Mouse (Mus musculus) thymus, postnatal 25 days (tissue): ENCODE results near the gene Dpy19l1.

Experiments used
- DNase-seq: peaks from one replicate; pipeline ENCODE4 v3.0.0; 2022

The Dpy19l1 gene

DNA sequence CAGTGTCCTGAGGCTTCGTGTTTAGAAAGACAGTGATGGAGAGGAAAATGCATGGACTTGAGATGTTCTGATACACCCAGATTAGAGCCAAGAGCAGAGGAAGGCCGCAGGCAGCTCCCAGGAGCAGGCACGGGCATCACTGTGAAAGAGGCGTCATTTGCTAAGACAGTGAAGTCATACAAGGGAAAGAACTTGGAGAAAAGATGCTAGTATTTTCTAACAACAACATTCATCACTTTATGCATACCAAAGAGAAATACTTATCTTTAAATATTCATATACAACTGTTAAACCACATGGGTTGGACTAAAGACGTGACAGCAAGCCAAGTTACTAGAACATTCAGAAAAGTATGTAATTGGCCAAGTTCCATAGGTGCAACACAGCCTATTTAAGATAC is 35.8 kb downstream of the Dpy19l1 start:
- no peak for DNase-seq

DNA sequence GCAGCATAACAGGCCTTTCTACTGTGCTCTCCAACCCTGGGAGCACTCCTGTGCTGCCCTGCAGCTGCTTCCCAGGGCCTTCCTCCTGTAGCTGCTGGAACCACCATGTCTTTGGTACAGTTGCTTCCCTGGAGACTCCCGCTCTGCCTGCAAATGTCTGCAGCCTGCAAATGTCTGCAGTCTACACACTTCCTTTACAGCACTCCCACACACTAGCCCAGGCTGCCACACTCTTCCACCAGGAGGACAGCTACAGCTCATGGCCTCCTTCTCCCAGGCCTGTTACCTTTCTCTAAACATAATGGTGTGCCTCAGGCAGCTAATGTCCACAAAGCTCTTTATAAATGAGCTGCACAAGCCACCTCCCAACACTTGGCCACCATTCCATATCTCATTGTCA is 36.3 kb downstream of the Dpy19l1 start:
- DNase-seq, result no peak

DNA sequence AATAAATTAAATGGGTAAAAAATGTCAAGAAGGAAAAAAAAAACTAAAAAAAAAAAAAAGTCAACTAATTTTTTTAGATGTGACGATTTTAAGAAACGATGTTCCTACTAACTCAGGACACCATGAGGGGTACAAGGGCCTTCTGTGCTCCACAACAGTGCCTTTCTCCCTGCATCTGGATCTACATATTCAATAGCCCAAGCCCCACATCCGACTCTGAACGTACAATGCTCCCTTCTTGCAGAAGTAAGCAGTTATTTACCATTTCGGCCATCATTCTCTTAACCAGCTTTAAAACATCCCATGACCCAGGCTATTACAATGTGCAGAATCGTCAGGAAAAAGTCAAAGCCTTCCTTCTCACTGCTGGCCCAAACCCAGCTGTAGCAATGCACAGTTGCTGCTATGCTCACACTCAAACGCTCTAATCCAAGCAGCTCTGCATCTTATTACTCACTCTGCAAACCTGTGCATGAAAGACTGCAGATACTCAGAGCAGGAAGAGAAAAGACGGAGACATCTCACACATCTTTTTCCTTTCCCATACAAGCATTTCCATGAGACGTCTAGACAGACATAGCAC is 41.5 kb downstream of the Dpy19l1 start:
- DNase-seq, result no peak

DNA sequence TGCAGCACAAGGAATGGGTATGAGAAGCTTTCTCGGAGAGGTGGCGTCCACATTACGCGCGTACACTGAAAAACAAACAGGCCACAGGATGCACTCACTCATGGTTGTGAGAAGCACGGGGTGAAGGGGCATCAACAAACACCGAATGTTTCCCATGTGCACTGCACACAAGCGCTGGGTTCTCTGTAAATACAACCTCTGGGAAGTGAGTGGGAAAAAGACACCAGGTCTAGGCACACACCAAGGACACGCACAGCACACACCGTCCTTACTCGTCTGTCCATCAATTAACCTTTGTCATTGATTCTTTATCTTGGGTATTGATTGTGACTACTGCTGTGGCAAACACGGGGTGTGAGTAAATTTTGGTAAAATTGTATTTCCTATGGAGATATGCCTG is 49.1 kb downstream of the Dpy19l1 start:
- no peak for DNase-seq

DNA sequence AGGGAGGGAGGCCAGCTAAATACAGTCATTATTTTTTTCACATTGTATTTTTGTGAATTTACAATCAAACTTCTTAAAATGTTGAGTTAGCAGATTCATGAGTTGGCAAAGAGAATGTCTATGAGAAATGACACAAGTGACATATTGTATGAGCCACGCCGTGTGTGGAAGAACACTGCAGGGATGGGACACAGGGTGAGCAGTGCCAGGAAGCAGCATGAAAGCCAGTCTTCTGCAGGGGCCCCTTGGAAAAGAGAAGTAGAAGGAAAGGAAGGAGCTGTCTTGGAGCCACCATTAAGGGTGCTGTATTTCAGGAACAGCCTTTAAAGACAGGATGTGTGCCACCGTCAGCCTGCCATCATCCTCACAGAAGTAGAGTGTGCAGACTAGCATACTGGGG is 52.0 kb downstream of the Dpy19l1 start:
- DNase-seq, result no peak

DNA sequence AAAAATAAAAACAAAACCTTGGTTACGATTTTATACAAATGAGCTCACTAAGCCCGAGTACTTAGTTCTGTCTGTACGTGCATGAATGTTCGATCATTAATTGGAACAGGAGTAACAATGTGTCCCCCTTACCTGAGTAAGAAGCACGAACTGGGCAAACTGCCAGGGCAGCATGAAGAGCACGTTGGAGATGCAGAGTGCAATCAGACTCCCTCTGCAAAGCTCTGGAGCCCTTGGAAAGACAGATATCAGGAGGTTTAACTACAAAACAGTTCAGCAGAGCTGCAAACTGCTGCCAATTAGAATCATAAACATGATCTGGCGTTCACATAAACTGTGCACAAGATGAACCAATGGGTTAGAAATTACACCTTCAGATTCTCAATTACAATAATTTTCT is 52.4 kb downstream of the Dpy19l1 start:
- DNase-seq, result no peak

DNA sequence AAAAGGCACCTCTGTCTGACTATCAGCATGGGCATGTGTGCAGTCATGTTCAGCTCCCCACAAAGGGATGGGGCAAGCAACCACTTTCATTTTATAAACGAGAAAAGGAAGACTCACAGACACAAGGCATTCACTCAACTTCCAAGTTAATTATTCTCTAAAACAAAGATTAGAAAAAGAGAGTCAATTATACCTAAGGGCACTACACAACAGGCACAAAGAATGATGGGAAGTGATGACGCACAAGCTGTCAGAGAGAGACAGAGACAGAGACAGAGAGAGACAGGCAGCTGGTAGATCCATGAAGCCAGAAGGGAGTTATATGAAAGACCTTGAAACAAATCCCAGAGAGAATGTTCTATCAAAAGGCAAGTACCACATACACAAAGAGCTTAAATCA is 68.0 kb downstream of the Dpy19l1 start:
- DNase-seq, result no peak

DNA sequence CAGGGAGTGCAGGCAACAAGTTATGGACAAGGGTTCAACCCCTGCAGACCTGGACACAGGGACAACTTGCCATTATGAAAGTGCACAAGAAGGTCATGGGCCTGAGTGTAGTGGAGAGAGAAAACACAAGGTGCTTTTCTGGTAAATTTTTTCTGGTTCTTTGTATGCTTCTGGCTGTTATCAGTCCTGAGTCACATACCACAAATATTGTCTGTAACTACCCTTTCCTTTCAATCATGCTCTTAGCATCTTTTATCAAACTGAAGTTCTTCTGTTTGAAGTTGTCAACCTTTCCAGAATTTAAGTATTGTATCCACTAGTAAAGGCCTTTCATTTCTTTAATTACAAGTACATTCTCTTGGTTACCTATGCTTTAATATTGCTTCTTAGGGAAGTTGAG is 73.2 kb downstream of the Dpy19l1 start:
- DNase-seq, result no peak

DNA sequence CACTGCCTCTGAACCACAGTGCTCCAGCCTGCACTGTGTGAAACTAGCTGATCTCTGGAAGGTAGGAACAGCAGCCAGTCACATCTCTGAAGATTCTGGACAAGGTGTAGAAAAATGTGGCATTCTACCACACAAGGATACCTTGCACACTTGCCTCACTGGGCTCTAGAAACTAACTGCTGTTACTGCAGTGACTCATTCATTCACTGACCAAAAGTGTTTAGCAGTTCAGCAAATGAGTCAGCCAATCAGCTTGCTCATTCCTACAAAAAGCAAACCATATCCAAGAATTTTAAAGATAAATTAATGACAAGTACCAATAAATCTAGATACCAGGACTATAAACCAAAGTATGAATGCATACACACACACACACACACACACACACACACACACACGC is 77.3 kb downstream of the Dpy19l1 start:
- DNase-seq, result no peak

DNA sequence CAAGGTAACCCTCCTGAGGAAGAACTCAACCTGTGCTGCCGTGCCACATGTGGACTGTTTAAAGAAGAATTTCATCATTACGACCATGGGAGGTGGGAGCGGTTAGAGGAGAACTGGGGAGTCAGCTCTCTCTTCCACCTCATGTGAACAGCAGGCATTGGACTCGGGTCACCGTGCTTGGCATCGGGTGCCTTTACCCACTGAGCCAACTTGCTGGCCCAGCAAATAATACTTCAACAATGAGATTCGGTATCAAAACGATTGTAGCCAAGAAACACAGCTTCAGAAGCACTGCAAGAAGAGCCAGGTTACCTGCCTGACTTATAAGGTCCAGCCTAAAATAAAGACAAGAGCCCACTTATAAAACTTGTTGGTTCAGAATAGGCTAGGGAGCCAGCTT is 79.7 kb downstream of the Dpy19l1 start:
- no peak for DNase-seq

DNA sequence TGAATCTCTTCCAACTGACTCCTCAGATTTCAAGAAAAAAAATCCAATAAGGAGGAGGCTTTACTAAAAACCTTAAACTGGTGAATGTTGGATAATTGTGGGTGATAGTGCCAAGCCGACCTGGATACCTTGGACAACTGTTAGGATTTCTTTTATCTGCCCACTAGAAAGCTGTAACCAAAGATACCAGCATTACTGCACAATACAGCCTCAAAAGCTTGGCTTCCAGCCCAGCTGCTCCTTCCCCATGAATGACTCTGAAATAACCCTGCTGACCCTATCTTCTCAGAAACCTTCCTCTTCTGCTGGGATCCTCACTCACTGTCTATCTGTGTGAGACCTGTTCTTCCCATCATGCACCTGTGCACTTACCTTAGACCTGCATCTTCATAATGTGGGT is 81.1 kb downstream of the Dpy19l1 start:
- no peak for DNase-seq

DNA sequence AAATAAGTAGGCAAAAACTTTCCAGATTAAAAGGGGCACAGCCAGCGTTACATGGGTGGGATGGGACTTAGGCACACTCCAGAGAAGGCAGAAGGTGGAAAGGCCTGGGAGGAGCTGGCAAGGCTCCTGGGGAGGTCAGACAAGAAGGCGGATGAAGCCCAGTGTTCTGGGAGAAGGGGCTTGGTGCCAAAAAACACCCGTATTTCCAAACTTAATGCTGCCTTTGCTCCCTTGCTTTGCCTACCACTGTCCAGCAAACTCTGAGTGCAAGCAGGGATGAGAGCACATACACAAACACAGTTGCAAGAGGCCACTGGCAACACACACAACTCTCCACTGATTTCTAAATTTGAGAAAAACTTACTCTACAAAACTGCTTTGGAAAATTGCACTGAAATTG is 81.7 kb downstream of the Dpy19l1 start:
- DNase-seq, result no peak

DNA sequence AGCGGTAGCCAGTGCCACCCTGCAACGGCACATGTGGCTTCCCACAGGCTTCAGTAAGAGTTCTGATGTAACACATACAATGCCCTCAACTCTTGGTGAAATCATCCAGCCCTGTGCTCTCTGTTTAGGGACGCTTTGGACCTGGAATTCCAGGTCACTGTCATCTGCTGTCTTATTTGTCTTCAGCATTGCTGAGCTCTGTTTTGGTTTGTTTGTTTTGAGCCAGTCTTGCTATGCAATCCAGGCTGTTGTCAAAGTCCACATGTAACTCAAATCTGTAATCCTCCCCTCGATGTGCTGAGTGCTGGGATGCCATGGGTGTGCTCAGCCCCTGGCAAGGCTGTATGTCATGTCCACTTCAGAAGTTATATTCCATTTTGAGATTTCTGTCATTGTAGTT is 82.8 kb downstream of the Dpy19l1 start:
- no peak for DNase-seq

DNA sequence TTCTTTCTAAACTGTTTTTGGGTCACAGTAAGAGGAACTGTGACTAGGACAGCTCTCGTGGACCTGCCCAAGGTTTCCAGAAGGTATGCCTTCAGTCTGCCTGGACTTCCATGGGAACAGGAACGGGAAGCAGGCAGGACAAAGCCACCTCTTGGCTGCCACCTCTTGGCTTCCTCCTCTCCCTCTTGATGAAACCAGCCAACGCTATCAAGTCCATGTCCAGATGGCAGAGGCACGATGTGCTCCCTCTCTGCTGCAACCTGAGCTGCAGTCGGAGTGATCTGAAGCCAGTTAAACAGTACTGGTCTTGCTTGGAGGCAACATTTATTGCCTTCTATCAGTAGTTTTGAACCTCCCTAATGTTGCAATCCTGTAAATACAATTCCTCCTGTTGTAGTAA is 84.7 kb downstream of the Dpy19l1 start:
- no peak for DNase-seq

DNA sequence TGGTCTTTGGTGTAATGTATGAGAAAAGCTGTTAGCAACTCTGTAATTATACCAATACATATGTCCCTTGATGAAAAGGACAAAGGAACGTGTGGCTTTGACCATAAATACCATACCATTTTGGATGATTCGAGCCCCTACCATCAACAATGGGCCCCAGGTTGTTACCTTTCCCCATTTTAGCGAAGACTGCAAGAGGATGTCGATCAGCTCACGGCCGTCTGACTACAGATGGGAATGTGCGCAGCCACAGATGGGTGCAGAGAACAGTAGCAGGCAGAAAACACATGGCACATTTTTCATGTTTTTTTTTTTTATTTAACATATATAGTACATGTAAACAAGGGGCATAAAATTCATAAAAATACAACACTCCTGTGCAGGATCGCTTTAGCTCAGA is 91.5 kb downstream of the Dpy19l1 start:
- DNase-seq, result no peak

DNA sequence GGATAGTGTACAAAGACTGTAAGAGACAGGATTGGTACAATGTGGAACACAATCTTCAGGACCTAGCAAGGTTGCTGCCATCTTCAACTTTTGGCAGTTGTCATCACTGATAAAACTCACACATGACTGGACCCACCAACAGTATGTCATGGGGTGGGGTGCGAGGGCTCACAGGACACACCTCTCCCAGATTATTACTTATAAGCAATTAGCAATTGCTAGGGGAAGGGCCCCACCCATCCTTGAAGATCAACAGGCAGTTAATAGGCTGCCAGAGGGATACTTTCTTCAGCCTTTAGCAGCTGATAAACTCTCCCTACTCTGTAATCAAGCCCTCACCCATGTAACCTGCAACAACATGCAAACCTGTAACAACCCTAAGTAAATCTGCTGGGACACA is 92.5 kb downstream of the Dpy19l1 start:
- DNase-seq, result no peak

DNA sequence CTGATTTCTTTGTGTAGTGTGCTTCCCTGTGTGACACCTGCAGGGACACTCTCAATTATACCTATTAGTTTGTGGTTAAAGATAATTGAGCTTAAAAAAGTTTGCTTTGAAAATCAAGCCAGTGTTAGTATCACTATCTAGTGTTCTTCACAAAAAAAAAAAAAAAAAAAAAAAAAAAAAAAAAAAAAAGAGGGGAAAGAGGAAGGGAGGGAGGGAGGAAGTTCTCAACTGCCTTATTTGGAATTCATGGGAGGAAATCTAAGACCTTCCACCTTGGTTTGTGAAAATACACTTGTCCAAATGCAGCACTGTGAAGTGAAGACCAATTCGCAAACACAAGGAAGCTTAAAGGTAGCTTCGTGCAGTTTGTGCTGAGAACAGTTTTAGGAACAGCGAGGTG is 94.9 kb downstream of the Dpy19l1 start:
- no peak for DNase-seq

DNA sequence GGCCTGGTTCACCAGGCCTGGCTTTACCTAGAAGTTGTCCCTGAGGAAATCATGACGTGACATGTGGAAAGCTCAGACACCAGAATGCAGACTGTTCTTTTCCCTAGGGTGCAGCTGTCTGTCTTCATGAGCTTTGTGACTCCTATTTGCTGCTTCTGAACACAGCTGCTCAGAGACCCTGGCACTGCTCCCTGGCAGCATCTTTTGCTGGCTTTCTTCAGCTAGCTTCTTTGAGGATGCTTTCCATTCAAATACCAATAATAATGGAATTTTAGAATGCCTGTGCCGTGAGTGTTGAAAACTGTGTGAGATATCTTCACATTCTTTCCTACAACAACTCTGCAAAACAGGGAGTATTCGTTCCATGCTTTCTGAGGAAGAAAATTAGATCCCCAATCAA is 108.8 kb downstream of the Dpy19l1 start:
- no peak for DNase-seq

DNA sequence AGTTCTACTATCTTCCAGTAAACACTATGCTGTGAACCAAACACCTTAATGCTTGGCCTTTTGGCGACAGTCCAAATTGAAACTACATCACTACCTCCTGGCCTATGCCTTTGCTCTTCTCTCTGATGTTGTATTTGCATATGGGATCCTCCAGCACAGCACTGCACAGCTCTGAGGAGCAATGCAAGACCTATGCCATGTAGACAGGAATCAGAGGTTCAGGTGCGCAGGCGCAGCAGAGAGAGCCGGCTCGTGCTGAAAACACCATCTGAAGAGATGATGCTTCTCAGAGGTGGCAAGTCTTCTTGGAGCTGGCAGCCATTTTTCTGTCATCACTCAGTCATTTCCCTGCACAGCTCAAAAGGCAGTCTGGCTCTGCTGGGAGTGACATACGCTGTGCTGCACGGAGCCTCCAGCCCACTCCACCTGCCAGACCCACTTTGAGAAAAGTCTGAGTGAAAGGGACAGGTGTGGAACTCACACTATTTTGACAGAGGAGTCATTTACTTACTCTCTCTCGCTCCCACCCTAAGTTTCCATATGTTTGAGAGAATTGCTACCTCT is 112.1 kb downstream of the Dpy19l1 start:
- DNase-seq, result no peak

DNA sequence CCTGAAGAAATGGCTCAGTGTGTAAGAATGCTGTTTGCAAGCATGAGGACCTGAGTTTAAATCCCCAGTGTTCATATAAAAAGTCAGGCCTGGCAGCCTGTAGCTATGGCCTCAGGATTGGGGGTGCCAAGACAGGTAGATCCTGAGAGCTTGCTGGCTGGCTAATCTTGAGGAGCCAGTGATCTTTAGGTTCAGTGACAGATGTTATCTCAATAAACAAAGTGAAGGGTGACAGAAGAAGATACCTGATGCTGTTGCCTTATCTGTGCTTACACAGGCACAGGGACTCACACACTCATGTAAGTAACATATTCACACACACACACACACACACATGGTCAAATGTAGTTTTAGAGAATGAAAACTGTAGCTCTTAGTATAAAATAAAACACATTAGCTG is 115.7 kb downstream of the Dpy19l1 start:
- no peak for DNase-seq

DNA sequence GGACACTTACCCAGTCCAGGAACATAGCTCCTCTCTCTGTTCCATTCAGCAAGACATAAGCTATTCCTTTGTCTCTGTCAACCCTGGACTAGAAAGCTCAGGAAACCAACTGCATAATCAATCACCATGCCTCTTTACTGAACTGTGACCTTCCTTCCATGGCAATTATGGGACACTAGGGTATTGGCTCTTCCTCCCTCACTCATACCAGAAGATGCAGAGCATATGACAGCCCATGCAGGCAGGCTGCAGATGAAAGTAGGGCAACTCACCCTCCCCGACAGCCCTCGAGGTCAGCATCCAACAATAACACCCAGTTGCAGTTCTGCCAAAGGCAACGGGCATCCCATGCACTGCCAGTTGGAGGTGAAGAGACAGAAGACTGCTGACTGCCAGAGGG is 123.6 kb downstream of the Dpy19l1 start:
- DNase-seq, result no peak

DNA sequence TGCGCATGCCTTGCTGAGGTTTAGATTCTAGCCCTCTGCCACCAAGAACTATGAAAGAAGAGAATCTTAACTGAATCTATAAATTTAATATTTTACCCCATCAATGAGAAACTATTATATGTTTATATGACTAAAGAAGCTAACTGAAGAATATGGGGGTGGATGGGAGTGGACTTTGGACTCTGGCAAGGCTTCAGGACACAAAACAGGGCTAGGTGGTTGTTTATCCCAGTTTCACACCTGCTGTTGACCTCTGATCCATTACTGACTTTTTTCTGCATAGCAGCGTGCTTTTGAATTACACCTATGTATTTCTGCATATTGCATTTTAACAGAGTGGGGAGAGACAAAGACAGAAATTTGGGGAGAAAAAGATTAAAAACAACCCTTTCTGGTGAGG is 124.1 kb downstream of the Dpy19l1 start:
- DNase-seq, result no peak
